Mouse (Mus musculus): ENCODE data around the gene Tmem252.

DNA sequence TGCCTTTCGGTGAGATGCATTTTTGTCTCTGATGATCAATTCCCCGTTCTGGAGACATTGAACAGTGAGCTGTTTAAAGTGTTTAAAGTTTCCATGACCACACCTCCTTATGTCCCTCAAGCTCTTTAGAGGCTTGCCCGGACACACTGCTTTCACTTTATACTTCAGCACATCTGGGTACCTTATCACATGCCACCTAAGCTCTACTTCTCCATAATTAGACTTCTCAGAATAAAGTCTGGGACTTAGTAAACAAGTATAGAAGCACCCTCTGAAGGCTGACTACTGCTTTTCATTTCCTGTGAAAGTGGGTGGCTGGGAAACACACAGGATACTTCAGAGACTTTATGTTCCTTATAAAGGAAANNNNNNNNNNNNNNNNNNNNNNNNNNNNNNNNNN is 16.8 kb upstream of the Tmem252 start:
- TF ChIP-seq TAL1 (IDR thresholded peaks at IDR 0.05; ENCODE audit: low read length) (no peak), GATA1 (IDR thresholded peaks at IDR 0.05; ENCODE audit: low read length) (no peak)

Measured in erythroblast, embryonic 14.5 days (primary cell).